In the genomic region with DNA sequence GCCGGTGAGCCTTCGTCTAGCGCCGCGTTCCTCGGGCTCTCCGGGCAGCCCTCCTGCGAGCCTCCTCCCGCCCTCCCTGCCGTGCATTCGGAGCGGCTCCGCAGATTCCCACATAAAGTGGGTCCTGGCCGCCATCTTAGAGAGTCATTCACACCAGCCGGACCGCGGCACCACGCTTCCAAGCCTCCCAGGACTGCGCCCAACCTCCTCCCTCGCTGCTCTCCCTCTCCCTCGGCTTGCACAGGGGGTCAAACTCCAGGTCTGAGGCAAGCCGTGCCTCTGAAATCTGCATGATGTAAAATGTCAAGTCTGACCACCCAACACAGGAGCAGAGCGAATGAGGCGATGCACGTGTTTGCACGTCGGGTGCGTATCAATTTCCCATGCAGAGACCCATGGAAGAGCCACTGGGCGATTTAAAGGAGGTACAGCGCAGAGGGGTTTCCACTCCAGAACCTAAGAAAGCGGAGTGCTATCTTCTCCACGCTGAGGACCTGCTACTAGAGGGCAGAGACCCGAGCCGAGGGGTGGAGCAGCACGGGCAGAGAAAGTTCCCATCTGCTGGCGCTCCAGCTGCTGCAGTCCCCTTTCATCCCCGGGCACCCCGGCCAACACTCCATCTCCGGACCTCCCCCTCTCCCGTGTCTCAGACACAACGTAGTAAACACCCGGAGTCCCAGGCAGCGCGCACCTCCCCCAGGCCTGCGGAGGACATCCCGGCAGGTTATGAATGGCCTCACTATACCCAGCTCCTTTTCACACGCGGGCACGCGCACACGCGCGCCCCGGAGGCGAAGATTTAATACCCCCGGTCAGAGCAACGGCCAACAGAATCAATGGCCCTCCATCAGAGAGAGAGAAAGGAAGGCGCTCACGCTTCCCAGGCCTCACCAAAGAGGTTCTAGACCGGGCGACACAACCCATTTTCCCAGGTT, we compare ENCODE assay signal across 8 mouse cellular contexts. TPM values are rescaled to one million over a fixed set of nuclear protein-coding genes. Genes with fewer than 3 reads are reported as not detected.
DNase-seq lines count a peak whose midpoint lies in the region; ATAC-seq lines count a peak whose summit lies in the region.

No protein-coding gene starts in this region.

- intact Hi-C loops in left cerebral cortex, postnatal 14 days (cut with DNase I): loop anchor here (5.0 kb wide), 1 partner anchor 34 kb away; no protein-coding TSS in a partner anchor

- peak; percentile 39 for ATAC-seq in megakaryocyte-erythroid progenitor cell, adult 5-6 weeks (replicated peaks; ENCODE audit: low FRiP score, low TSS enrichment, poor library complexity, severe bottlenecking)
- ATAC-seq in monocyte, adult 5-6 weeks (replicated peaks; ENCODE audit: insufficient number of reproducible peaks, low FRiP score, low TSS enrichment, poor library complexity, severe bottlenecking): no peak

- DNase-seq in adrenal gland, adult 8-10 months: peak; percentile 69
- peak; percentile 56 to 74 for DNase-seq in cerebellum, postnatal 4 days (ENCODE audit: low spot score in 2 of 2)
- peak; percentile 51 for DNase-seq in gastrocnemius, adult 18-20 months (ENCODE audit: low spot score)
- DNase-seq in induced T-regulatory cell, adult 2 months (ENCODE audit: low read depth): peak; percentile 62
- DNase-seq in left cerebral cortex, postnatal 14 days (ENCODE audit: low spot score in 2 of 2): peak; percentile 68 to 84
- DNase-seq in skeletal muscle tissue, adult 2 months (ENCODE audit: low read depth, low spot score): peak; percentile 29

RNA-seq across cellular contexts. Expression of a gene that starts 1.8 kb away (rescaled TPM):
- 10 to 100 TPM; 53.0 to 94.3 (median 63.4) TPM for total RNA-seq in adrenal gland, adult 8-10 months (2022)
- 10 to 100 TPM; 21.4 to 21.9 TPM for total RNA-seq in gastrocnemius, adult 18-20 months (2021)
- total RNA-seq in left cerebral cortex, postnatal 14 days (2021): 10 to 100 TPM; 49.5 to 58.6 TPM
- 64.2 and 81.5 TPM in 2 replicates for total RNA-seq in megakaryocyte-erythroid progenitor cell, adult 5-6 weeks (2014; fragmentation: Nextera tagmentation)
- 21.1 and 40.5 TPM in 2 replicates for total RNA-seq in megakaryocyte-erythroid progenitor cell, adult 5-6 weeks (2017)
- total RNA-seq in monocyte, adult 5-6 weeks (2017): 39.8 to 81.5 TPM (median 48.1 TPM) in 3 replicates
